Mouse (Mus musculus): ENCODE data around the gene Oosp2.

DNA sequence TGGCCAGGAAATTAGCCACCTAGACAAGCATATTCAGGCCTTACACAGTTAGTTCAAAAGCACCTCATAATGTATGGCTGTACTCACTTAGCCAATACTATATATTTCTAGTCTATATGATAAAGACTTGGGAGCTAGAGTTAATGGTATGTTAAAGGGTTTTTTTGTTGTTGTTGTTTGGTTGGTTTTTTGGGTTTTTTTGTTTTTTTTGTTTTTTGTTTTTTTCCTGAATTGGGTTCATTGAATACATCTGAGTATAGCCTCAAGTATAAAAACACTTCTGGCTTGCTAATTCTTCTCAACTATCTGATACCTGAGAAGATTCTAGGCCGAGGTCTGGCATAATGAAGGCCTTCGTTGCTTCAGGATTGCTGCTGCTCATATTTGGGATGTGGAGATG lies 36.4 kb upstream of the Oosp2 start, which contains the start of gene Oosp3:
- TF ChIP-seq CTCF (conservative IDR thresholded peaks at IDR 0.05; ENCODE audit: insufficient read depth, insufficient read length, low read depth, low read length) (no peak), POLR2A (IDR thresholded peaks at IDR 0.05; ENCODE audit: low read depth, low read length) (no peak)

Measured in kidney, adult 2 months (tissue).